Mouse (Mus musculus): ENCODE data around the gene Mfsd12. TPM values are rescaled to one million over a fixed set of nuclear protein-coding genes. Genes with fewer than 3 reads are reported as not detected.

The Mfsd12 gene
- total and polyA plus RNA-seq, 3 experiments: 5.2 to 9.5 (median 7.4) TPM

DNA sequence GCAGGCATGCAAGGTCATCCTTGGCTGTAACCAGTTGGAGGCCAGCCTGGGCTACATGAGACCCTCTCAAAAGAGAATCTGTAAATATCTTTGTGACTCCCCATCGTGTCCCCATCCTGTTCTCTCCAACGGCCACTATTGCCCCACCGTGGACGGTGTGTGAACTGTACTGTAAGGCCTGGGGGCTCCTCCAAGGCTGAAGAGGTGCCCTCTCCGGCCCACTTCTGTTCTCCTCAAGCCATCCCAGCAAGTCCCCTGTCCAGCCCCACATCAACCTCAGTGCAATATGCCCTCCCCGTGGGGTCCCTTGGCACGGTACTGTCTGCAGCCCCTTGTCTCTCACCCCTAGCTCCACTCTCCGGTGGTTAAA, 38.0 kb upstream of the Mfsd12 start:
- TF ChIP-seq GABPA (IDR thresholded peaks at IDR 0.05; ENCODE audit: insufficient replicate concordance, low read depth, low read length) (no peak), USF1 (IDR thresholded peaks at IDR 0.05; ENCODE audit: low read depth, low read length) (no peak), JUND (conservative IDR thresholded peaks at IDR 0.05; ENCODE audit: low read depth, low read length) (no peak), SMC3 (IDR thresholded peaks at IDR 0.05; ENCODE audit: low read depth, low read length) (peak; percentile 30), POLR2A (IDR thresholded peaks at IDR 0.05; ENCODE audit: low read depth, low read length) (no peak), CTCF (conservative IDR thresholded peaks at IDR 0.05 in 1 of 2, IDR thresholded peaks at IDR 0.05 in 1 of 2; ENCODE audit: low read depth in 2 of 2, low read length in 2 of 2) (peak in 1 of 2 experiments; percentile 46; a peak in 2 of 4 replicates), ZKSCAN1 (IDR thresholded peaks at IDR 0.05; ENCODE audit: borderline replicate concordance, low read depth, low read length) (no peak), ZMIZ1 (IDR thresholded peaks at IDR 0.05; ENCODE audit: low read depth, low read length) (no peak), ZNF384 (IDR thresholded peaks at IDR 0.05; ENCODE audit: low read depth, low read length) (no peak), RAD21 (IDR thresholded peaks at IDR 0.05; ENCODE audit: low read depth, low read length) (peak; percentile 22)
- in situ Hi-C loops (cut with MboI; ENCODE audit: low pct_ligation_motif_present, low pct_unique_long_range_greater_than_20kb, low sequenced_read_pairs): no loop called here
- H3K36me3 ChIP-seq (replicated peaks in 1 of 2; ENCODE audit: control insufficient read depth in 1 of 2, insufficient read depth in 1 of 2, low read length in 1 of 2): peaks cover 60 to 74% of the 10 kb centered on the region in 2 experiments
- peak overlapping the region; percentile 80 for H3K9ac ChIP-seq (ENCODE audit: insufficient read depth, low read depth)
- no peak overlapping the region for H3K27ac ChIP-seq (ENCODE audit: insufficient read depth, low read depth)
- peak overlapping the region; percentile 70 for H3K4me2 ChIP-seq (ENCODE audit: insufficient read depth, low read depth, poor library complexity, severe bottlenecking)
- dilution Hi-C loops (cut with MboI; ENCODE audit: extremely low pct_ligation_motif_present, extremely low pct_unique_long_range_greater_than_20kb, low sequenced_read_pairs): no loop called here
- H3K4me1 ChIP-seq (ENCODE audit: control insufficient read depth in 1 of 2, insufficient read depth in 2 of 2): peaks cover 12 to 37% of the 10 kb centered on the region in 2 experiments; a peak in 3 of 4 replicates
- H3K4me3 ChIP-seq (replicated peaks in 1 of 3; ENCODE audit: low read depth in 2 of 3, low read length in 2 of 3, poor library complexity in 1 of 3): peak overlapping the region in 2 of 3 experiments; percentile 49 to 65
- no peak for DNase-seq (ENCODE audit: extremely low read depth)
- H3K27me3 ChIP-seq (replicated peaks): no peaks in the 10 kb centered on the region
- H3K79me2 ChIP-seq (replicated peaks; ENCODE audit: control insufficient read depth, extremely low read depth, insufficient read depth, poor library complexity, severe bottlenecking): peaks cover 15% of the 10 kb centered on the region
- H3K9me3 ChIP-seq (replicated peaks; ENCODE audit: low read length): no peaks in the 10 kb centered on the region

DNA sequence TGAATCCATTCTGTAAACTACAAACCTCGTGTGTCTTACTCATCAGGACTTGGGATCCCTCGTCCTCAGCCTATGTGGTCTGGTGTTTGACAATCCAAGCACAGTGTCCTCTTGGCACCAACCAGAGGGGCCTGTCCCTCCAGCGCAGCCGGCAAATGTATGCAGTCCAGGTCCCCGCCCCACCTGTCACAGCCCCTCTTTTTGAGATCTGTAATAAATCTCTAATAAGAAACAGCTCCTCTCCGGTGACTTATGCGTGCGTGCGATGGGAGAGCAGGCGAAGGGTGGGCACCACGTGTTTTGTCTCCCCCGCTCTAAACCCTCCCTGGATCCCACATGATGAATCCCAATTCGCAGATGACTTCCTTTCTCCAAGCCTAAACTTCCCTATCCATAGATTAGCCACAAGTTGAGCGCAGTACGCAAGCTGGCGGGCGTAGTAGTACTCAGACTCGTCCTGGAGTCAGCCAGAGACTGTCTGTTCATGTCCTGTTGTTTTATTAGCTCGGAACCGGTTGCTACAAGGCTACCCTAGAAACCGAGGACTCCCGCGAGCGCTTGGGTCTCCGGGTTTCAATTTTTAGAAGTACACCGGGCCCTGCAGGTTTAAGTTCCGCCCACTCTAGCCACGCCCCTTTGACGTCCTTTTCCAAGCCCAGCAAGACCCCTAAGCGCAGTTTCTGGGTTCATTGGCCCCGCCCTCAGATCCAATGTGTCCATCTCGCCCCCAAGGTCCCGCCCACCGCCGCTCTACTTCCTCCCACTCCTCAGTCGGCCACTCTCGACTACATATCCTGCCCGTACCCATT, 37.3 kb upstream of the Mfsd12 start:
- Histone ChIP-seq H3K4me3 (replicated peaks in 1 of 3; ENCODE audit: low read depth in 2 of 3, low read length in 2 of 3, poor library complexity in 1 of 3) (peak overlapping the region; percentile 49 to 65 (median 64)), H3K27ac (ENCODE audit: insufficient read depth, low read depth) (peak overlapping the region; percentile 59), H3K9ac (ENCODE audit: insufficient read depth, low read depth) (peak overlapping the region; percentile 80), H3K27me3 (replicated peaks) (no peaks in the 10 kb centered on the region), H3K79me2 (replicated peaks; ENCODE audit: control insufficient read depth, extremely low read depth, insufficient read depth, poor library complexity, severe bottlenecking) (peaks cover 15% of the 10 kb centered on the region), H3K36me3 (replicated peaks in 1 of 2; ENCODE audit: control insufficient read depth in 1 of 2, insufficient read depth in 1 of 2, low read length in 1 of 2) (peaks cover 61 to 74% of the 10 kb centered on the region in 2 experiments), H3K4me2 (ENCODE audit: insufficient read depth, low read depth, poor library complexity, severe bottlenecking) (peak overlapping the region; percentile 70), H3K9me3 (replicated peaks; ENCODE audit: low read length) (no peaks in the 10 kb centered on the region), H3K4me1 (ENCODE audit: control insufficient read depth in 1 of 2, insufficient read depth in 2 of 2) (peaks cover 12 to 37% of the 10 kb centered on the region in 2 experiments; a peak in 3 of 4 replicates)
- dilution Hi-C loops (cut with MboI; ENCODE audit: extremely low pct_ligation_motif_present, extremely low pct_unique_long_range_greater_than_20kb, low sequenced_read_pairs) (no loop called here), in situ Hi-C loops (cut with MboI; ENCODE audit: low pct_ligation_motif_present, low pct_unique_long_range_greater_than_20kb, low sequenced_read_pairs) (no loop called here)
- peak; percentile 100 for DNase-seq (ENCODE audit: extremely low read depth)
- TF ChIP-seq MEF2A (IDR thresholded peaks at IDR 0.05; ENCODE audit: borderline replicate concordance, low read depth, low read length): no peak
- TF ChIP-seq USF1 (IDR thresholded peaks at IDR 0.05; ENCODE audit: low read depth, low read length): no peak
- TF ChIP-seq KAT2A (IDR thresholded peaks at IDR 0.05; ENCODE audit: insufficient replicate concordance, low read length): no peak
- no peak for TF ChIP-seq USF2 (conservative IDR thresholded peaks at IDR 0.05; ENCODE audit: low read depth, low read length)
- peak; percentile 12; the same call in 1 of the 2 replicates for TF ChIP-seq POLR2AphosphoS2 (IDR thresholded peaks at IDR 0.05; ENCODE audit: low read depth, low read length)
- TF ChIP-seq NELFE (IDR thresholded peaks at IDR 0.05; ENCODE audit: low read depth, low read length): peak; percentile 38; the same call in 1 of the 2 replicates
- TF ChIP-seq ZKSCAN1 (IDR thresholded peaks at IDR 0.05; ENCODE audit: borderline replicate concordance, low read depth, low read length): no peak
- peak; percentile 55 for TF ChIP-seq ZMIZ1 (IDR thresholded peaks at IDR 0.05; ENCODE audit: low read depth, low read length)
- no peak for TF ChIP-seq ZNF384 (IDR thresholded peaks at IDR 0.05; ENCODE audit: low read depth, low read length)
- TF ChIP-seq IRF4 (IDR thresholded peaks at IDR 0.05; ENCODE audit: low read depth, low read length): no peak; the same call in 1 of the 2 replicates
- 0 out of 2 replicates have a peak, but pooled peaks have one; percentile 68 for TF ChIP-seq SIN3A (IDR thresholded peaks at IDR 0.05; ENCODE audit: low read length)
- TF ChIP-seq SMC3 (IDR thresholded peaks at IDR 0.05; ENCODE audit: low read depth, low read length): no peak
- peak; percentile 45; the same call in 1 of the 2 replicates for TF ChIP-seq TBP (conservative IDR thresholded peaks at IDR 0.05; ENCODE audit: low read depth, low read length)
- peak; percentile 44; the same call in 1 of the 2 replicates for TF ChIP-seq CHD2 (IDR thresholded peaks at IDR 0.05; ENCODE audit: low read length)
- TF ChIP-seq RCOR1 (conservative IDR thresholded peaks at IDR 0.05; ENCODE audit: low read depth, low read length): no peak
- TF ChIP-seq HCFC1 (IDR thresholded peaks at IDR 0.05; ENCODE audit: low read depth, low read length): no peak; the same call in 1 of the 2 replicates
- TF ChIP-seq EP300 (IDR thresholded peaks at IDR 0.05; ENCODE audit: low read length): no peak
- 0 out of 2 replicates have a peak, but pooled peaks have one; percentile 44 for TF ChIP-seq TCF12 (IDR thresholded peaks at IDR 0.05; ENCODE audit: low read depth, low read length)
- TF ChIP-seq UBTF (IDR thresholded peaks at IDR 0.05; ENCODE audit: low read depth, low read length): no peak
- no peak for TF ChIP-seq ZC3H11A (IDR thresholded peaks at IDR 0.05; ENCODE audit: low read depth, low read length)
- no peak for TF ChIP-seq CHD1 (IDR thresholded peaks at IDR 0.05; ENCODE audit: low read depth, low read length)
- no peak for TF ChIP-seq ETS1 (conservative IDR thresholded peaks at IDR 0.05; ENCODE audit: low read depth, low read length)
- TF ChIP-seq NRF1 (IDR thresholded peaks at IDR 0.05; ENCODE audit: low read depth, low read length): no peak
- peak; percentile 56; the same call in 1 of the 2 replicates for TF ChIP-seq MYC (IDR thresholded peaks at IDR 0.05; ENCODE audit: low read depth, low read length)
- peak; percentile 66 for TF ChIP-seq POLR2A (IDR thresholded peaks at IDR 0.05; ENCODE audit: low read depth, low read length)
- no peak for TF ChIP-seq RAD21 (IDR thresholded peaks at IDR 0.05; ENCODE audit: low read depth, low read length)
